Mouse (Mus musculus) heart, postnatal 0 days (tissue): ENCODE measurements around the gene Nfix. TPM values are rescaled to one million over a fixed set of nuclear protein-coding genes. Genes with fewer than 3 reads are reported as not detected.

Experiments used
- ATAC-seq: fragments of 200-750 bp; cut with Nextera tagmentation; 2 replicates; pipeline ENCODE4 v1.8.0; 2017; ENCODE audit warnings: low read depth, moderate number of reproducible peaks, moderate library complexity; ENCODE audit not compliant: insufficient read depth
- DNase-seq: peaks from one replicate; pipeline ENCODE4 v3.0.0-alpha.2; 2016; ENCODE audit warnings: low spot score
- H3K27ac ChIP-seq: fragments of 300-500 bp; sonication (generic); 2 replicates; pipeline ENCODE4 v1.5.1; 2014; ENCODE audit warnings: low read depth, mild to moderate bottlenecking
- H3K27me3 ChIP-seq: fragments of 300-500 bp; sonication (generic); 2 replicates; pipeline ENCODE4 v1.6.1; 2014; ENCODE audit warnings: low read length, mixed read lengths; ENCODE audit not compliant: control insufficient read depth, insufficient read depth
- H3K36me3 ChIP-seq: fragments of 300-500 bp; sonication (generic); replicated peaks from 2 replicates; pipeline ENCODE4 v1.6.1; 2014; ENCODE audit warnings: low read length, mixed read lengths; ENCODE audit not compliant: control insufficient read depth, insufficient read depth
- H3K4me1 ChIP-seq: fragments of 300-500 bp; sonication (generic); 2 replicates; pipeline ENCODE4 v1.6.1; 2014; ENCODE audit warnings: antibody characterized with exemption; ENCODE audit not compliant: control insufficient read depth, insufficient read depth
- H3K4me2 ChIP-seq: fragments of 300-500 bp; sonication (generic); 2 replicates; pipeline ENCODE4 v1.6.1; 2014; ENCODE audit warnings: low read depth, mild to moderate bottlenecking, low read length, moderate library complexity
- H3K4me3 ChIP-seq: fragments of 300-500 bp; sonication (generic); 2 replicates; pipeline ENCODE4 v1.5.1; 2014; ENCODE audit warnings: low read depth, low read length
- H3K9ac ChIP-seq: fragments of 300-500 bp; sonication (generic); replicated peaks from 2 replicates; pipeline ENCODE4 v1.6.1; 2014; ENCODE audit warnings: low read depth, low read length, mixed read lengths
- H3K9me3 ChIP-seq: fragments of 300-500 bp; sonication (generic); replicated peaks from 2 replicates; pipeline ENCODE4 v1.6.1; 2016; ENCODE audit warnings: low read length; ENCODE audit not compliant: control insufficient read depth
- CTCF ChIP-seq: IDR thresholded peaks from 2 replicates; pipeline ENCODE4 v1.5.1; 2016; ENCODE audit warnings: antibody characterized with exemption, control low read depth, low read depth
- EP300 ChIP-seq: IDR thresholded peaks from 2 replicates; pipeline ENCODE4 v1.6.1; 2016; ENCODE audit warnings: antibody characterized with exemption, low read depth
- WGBS: fragments of 180-500 bp; shearing (Covaris S2); extraction: QIAGEN DNeasy Blood & Tissue Kit; methylation state at CpG from one replicate; pipeline ENCODE4 v1.1.7; 2014; 5-methylcytosine and 5-hydroxymethylcytosine counted together
- polyA plus RNA-seq: library from polyadenylated mRNA; unstranded; fragments of >200 nt; fragmentation: Nextera tagmentation; extraction: Ambion mirVana; gene quantifications from 2 replicates; pipeline ENCODE4 v1.2.1, GENCODE M21; 2015
- total RNA-seq: library from RNA; depleted of rRNA; stranded (reverse); fragments of >200 nt; gene quantifications from 2 replicates; pipeline ENCODE4 v1.2.3, GENCODE M21; 2014; ENCODE audit warnings: low replicate concordance

Nfix gene
- total and polyA plus RNA-seq, 2 experiments from 2014 or later: 18.2 to 41.9 TPM

GRCm38 (mm10) chr8:84783919-84784581, 16.1 kb downstream of the Nfix start:
- ATAC-seq (no peak), DNase-seq (no peak)
- H3K27me3 ChIP-seq: peaks cover 70% of the 10 kb centered on the region
- H3K9ac ChIP-seq: peak overlapping the region; percentile 22; the same call in 1 of the 2 replicates
- TF ChIP-seq EP300: no peak
- TF ChIP-seq CTCF: no peak
- no peaks in the 10 kb centered on the region for H3K9me3 ChIP-seq
- H3K27ac ChIP-seq: peak overlapping the region; percentile 30; the same call in 1 of the 2 replicates
- 12% methylated on average over 33 of the region's 33 CpGs for WGBS
- H3K4me3 ChIP-seq: peak overlapping the region; percentile 39
- H3K4me1 ChIP-seq: peaks cover 34% of the 10 kb centered on the region
- H3K4me2 ChIP-seq: peak overlapping the region; percentile 59
- no peaks in the 10 kb centered on the region for H3K36me3 ChIP-seq

DNA sequence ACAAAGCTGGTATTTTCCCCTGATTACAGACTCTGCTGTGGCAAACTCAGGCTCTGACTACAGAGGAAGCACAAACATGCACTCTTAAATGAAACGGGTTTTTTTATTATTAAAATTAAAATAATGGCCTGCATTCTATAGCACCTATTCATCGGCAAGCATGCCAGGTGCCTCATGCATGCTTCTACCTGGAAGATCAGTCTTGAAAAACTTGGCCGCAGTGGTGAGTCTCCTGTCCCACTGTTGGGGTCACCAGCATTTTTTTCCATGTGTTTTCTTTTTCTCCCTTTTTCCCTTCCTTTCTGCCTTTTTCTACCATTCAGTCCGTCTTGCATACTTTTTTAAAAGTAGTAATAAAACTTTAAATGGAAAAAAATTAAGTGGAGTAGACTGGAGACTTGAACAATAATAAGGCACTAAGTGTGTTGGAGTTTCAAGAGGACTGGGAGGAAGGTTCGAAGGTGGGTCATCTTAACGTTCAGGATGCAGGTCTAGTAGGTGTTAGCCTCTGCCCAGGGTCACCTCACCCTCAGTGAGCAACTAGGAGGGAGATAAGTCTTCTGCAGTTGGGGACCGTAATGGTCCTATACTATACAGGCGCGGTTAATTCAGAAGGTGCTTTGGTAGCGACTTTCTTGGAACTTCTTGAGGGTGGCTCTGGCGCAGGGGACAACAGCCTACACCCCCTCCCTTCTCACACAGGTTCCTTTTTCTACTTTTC, 16.8 kb downstream of the Nfix start:
- Histone ChIP-seq H3K27me3 (peaks cover 71% of the 10 kb centered on the region), H3K9ac (no peak overlapping the region), H3K4me3 (no peak overlapping the region), H3K4me1 (peaks cover 36% of the 10 kb centered on the region), H3K4me2 (no peak overlapping the region), H3K9me3 (no peaks in the 10 kb centered on the region), H3K36me3 (no peaks in the 10 kb centered on the region), H3K27ac (no peak overlapping the region)
- no peak for TF ChIP-seq EP300
- no peak for TF ChIP-seq CTCF
- WGBS: 49% methylated on average over 11 of the region's 11 CpGs
- ATAC-seq (no peak), DNase-seq (no peak)

DNA sequence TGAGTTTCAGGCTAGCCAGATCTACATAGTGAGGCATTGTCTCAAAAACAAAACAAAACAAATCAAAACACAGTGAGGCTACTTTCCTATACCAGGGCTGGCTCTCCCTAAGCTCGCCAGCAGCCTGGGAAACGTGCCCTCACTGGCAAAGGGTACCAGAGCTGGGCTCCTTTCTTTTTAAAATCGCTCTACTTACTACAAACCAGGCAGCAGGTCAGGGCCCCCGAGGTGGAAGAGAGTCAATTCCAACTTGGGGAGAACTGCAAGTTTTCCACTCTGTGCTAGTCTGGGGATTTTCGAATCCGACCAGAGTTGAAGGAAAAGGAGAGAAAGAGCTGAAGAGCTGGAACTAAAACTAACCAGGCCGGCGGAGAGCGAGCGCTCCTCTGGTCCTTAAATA, 17.5 kb downstream of the Nfix start:
- Histone ChIP-seq H3K36me3 (no peaks in the 10 kb centered on the region), H3K4me2 (no peak overlapping the region), H3K4me1 (peaks cover 36% of the 10 kb centered on the region), H3K9ac (no peak overlapping the region), H3K27ac (no peak overlapping the region), H3K27me3 (peaks cover 74% of the 10 kb centered on the region), H3K9me3 (no peaks in the 10 kb centered on the region), H3K4me3 (no peak overlapping the region)
- ATAC-seq (no peak), DNase-seq (no peak)
- WGBS: 70% methylated on average over 10 of the region's 10 CpGs
- no peak for TF ChIP-seq CTCF
- no peak for TF ChIP-seq EP300

DNA sequence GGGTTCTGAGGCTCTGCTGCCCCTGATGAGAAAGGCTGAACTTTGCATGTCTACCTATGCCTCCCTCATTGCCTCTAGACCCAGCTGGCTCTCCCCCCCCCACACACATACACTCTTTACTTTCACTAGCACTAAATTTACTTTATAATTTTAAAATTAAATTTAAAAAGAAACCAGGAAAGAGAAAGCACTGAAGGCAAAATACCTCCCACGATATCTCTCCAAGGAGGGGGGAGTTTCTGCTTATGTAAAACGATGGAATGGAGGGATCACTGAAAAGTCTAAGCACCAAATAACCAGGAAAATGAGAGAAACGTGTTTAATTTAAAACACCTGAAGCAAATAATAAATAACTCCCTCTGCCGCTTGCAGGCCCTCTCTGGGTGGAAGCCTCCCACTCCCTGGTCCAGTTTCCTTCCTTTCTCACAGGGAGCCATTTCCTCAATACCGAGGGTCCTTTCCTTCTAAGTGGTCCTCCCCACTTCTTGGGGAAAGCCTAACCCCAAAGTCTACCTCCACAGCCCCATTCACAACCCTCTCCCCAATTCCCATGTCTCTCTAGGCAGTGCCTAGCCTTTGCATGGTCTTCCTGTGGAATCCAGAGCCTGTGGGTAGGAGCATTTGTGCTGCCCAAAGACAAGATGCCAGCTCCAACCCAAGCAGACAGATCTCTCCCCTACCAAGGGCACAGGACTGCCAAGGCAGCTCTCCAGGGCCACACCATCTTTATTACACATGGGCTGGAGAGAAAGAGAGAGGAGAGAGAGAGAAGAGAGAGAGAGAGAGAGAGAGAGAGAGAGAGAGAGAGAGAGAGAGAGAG, 18.2 kb downstream of the Nfix start:
- H3K4me1 ChIP-seq: peaks cover 36% of the 10 kb centered on the region

GRCm38 (mm10) chr8:84780949-84781680, 19.0 kb downstream of the Nfix start:
- H3K36me3 ChIP-seq: no peaks in the 10 kb centered on the region
- peaks cover 67% of the 10 kb centered on the region for H3K27me3 ChIP-seq
- DNase-seq (no peak), ATAC-seq (no peak)
- H3K4me3 ChIP-seq: no peak overlapping the region
- H3K9me3 ChIP-seq: no peaks in the 10 kb centered on the region
- H3K4me2 ChIP-seq: no peak overlapping the region
- 71% methylated on average over 6 of the region's 6 CpGs for WGBS
- no peak overlapping the region for H3K9ac ChIP-seq
- H3K4me1 ChIP-seq: peaks cover 31% of the 10 kb centered on the region
- TF ChIP-seq EP300: no peak
- no peak for TF ChIP-seq CTCF
- H3K27ac ChIP-seq: no peak overlapping the region

More for the DNA sequence above, 18.2 kb downstream of the Nfix start:
- no peak overlapping the region for H3K9ac ChIP-seq
- no peak for DNase-seq
- H3K9me3 ChIP-seq: no peaks in the 10 kb centered on the region
- no peak overlapping the region for H3K4me3 ChIP-seq
- 48% methylated on average over 5 of the region's 5 CpGs for WGBS
- no peak for ATAC-seq
- H3K27ac ChIP-seq: no peak overlapping the region
- TF ChIP-seq EP300: no peak
- TF ChIP-seq CTCF: no peak
- no peak overlapping the region for H3K4me2 ChIP-seq
- peaks cover 68% of the 10 kb centered on the region for H3K27me3 ChIP-seq
- H3K36me3 ChIP-seq: no peaks in the 10 kb centered on the region
